Mouse (Mus musculus) left cerebral cortex, postnatal 10 days (tissue): Measurements from ENCODE around the gene Syngap1. TPM values are rescaled to one million over a fixed set of nuclear protein-coding genes. Genes with fewer than 3 reads are reported as not detected.

Experiments
- DNase-seq, 2 experiments: peaks; one replicate each; pipeline ENCODE4 v3.0.0; 2021 to 2022; ENCODE audit warnings: low spot score in 2 of 2, mixed read lengths in 1 of 2; ENCODE audit errors: extremely low spot score in 1 of 2
- intact Hi-C: fragments of 180-260 bp; cut with DNase I; formaldehyde crosslinking; loops from one replicate; pipeline ENCODE4 v1.15.1; 2025
- microRNA-seq: library from miRNA; unstranded; fragments of <30 nt; microRNA quantifications from one replicate; pipeline ENCODE4 v1.2.0, GENCODE M21; 2022
- total RNA-seq, 2 experiments: library from RNA; stranded (reverse); gene quantifications; 2 replicates each; pipeline ENCODE4 v1.2.3; 2021

Syngap1 gene
- total RNA-seq, 2 experiments from 2014 or later = 536 to 546 TPM

- intact Hi-C loops = no loop called here
Measured at GRCm38 (mm10) chr17:27005644-27006043, 64.6 kb downstream of the Syngap1 start.

GRCm38 (mm10) chr17:27008277-27008676, 67.2 kb downstream of the Syngap1 start:
- no peak for DNase-seq
- intact Hi-C loops = no loop called here

More at GRCm38 (mm10) chr17:27005644-27006043, 64.6 kb downstream of the Syngap1 start:
- no peak for DNase-seq

DNA sequence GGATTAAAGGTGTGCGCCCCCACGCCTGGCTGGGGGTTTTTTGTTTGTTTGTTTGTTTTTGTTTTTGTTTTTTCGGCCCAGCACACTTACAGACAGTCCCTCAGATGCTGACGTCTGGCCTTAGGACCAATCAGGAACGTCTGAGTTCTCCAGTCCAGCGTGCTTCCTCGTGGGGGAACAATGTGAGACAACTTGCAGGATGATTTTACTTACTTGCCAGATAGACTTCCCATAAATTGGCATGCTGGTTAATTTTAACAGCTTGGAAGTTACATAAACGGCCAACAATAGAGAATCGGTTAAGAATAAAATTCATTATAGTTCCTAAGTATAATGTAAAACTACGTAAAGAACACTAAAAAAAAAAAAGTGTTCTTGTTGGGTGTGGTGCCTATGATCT, 70.1 kb downstream of the Syngap1 start:
- intact Hi-C loops = no loop called here

DNA sequence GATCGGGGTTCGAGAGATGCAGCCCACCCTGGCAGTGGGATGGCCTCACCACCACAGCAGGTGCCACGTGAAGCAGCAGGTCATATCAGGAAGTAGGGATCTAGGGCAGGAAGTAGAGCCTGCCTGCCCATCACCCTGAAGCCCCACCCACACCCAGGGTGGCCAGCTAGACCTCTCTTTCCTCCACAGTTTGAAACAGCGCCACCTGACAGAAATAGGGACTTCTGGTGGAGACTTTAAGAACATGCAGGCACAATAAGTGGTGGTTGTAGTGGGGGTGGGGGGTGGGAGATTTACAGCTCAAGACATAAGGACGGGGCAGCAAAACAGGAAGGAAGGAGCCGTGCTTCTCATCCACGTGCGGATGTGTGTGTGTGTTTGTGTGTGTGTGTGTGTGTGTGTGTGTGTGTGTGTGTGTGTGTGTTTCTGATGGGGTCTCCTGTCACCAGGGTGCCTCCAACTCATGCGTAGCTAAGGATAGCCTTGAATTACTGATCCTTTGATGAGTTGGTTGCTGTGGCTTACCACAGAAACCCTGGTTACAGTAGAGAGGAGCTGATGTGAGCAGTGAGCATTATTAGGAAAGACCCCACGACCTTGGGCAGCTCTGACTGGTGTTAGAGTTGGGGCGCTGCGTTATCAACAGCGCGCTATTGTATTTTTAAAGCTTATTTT, 71.1 kb downstream of the Syngap1 start:
- DNase-seq = peak in 1 of 2 experiments; percentile 72
- intact Hi-C loops = no loop called here

More for the DNA sequence above, 70.1 kb downstream of the Syngap1 start:
- DNase-seq = no peak

GRCm38 (mm10) chr17:27012909-27013308, 71.9 kb downstream of the Syngap1 start:
- DNase-seq = no peak
- intact Hi-C loops = no loop called here

DNA sequence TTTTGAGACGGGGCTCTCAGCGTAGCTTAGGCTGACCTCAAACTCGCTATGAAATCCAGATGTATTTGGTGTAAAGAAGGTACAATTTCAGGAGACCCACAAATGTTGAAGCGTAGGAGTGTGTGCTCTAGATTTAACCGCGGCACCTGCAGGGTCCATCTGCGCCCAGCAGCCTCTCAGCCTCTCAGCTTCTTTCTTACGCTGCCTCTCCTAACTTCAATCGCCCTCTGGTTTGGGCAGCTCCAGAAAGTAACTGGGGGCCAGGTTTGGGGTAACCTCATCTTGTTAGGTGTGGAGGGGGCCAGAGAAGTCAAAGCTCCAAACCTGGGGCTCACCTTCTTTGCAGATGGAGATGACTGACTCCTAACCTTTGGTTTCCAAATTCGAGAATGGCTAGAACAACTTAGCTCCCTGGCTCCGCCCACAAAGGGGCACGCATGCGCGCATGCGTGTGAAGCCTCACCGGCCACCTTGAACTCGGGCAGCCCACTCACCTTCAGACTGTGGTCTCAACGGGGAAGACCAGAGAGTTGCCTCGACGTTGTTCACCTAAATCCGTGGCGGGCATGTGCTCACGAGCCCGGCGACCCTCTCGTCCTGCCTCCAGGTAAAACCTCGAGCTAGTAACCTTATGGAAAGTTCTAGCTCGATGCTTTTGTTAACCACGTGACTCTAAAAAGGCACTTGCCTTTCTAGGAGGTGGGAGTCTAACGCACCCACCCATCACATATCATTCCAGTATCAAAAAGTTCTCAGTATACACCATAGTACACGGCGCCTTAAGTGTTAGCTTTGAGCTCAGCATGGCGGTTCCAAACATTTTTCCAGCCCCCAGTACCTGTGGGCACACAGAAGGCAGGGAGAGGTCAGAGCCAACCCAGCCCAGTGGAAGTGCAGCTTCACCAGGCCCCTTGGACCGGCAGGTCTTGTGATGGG, 76.8 kb downstream of the Syngap1 start:
- peak; percentile 68 to 90 for DNase-seq
- intact Hi-C loops = loop anchor here (5.0 kb wide), 1 partner anchor 46 kb away; the partner anchor contains the start of gene Zbtb9

DNA sequence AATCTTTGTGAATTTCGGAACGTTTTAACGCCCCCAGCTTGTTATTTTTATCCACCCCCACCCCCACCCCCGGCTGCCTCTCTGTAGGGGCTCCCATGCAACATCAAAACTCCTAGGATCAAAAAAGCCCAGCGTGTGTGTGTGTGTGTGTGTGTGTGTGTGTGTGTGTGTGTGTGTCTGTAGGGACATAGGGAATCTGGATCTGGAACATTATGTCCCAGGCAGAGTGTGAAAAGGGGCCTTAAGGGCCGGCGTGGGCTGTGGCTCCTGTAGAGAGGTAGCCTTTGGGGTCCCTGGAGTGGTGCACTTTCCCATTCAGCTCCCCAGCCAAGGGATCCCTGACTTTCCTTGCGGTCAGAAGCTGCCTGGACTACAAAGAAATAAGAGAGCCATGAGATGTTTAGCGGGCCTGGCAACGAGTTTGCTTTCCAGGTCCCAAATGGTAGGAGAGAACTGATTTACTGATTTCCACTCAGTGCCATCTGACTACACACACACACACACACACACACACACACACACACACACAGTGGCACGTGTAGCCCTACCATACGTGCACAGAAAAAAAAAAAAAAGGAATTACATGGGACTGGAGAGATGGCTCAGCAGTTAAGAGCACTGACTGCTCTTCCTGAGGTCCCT, 77.6 kb downstream of the Syngap1 start:
- intact Hi-C loops = loop anchor here (5.0 kb wide), 1 partner anchor 46 kb away; the partner anchor contains the start of gene Zbtb9
- peak in 1 of 2 experiments; percentile 55 for DNase-seq

DNA sequence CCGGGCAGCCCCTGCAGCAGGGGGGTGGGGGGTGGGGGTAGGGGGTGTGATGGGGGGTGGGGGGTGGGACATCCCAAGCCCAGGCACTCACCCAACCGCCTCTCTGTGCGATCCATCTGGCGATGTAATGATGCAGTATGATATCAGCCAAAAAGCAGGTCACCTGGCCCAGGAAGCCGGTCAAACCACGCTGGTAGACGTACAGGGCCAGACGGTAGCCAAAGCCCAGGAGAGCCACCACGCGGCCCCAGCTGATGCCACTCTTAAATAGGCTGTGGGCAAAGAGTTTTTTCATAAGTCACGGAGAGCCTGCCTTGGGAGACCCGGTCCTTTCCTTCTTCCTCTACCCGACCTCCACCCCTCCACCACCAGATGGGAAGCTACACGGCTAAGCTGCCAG, 80.0 kb downstream of the Syngap1 start:
- no peak for DNase-seq
- intact Hi-C loops = no loop called here

DNA sequence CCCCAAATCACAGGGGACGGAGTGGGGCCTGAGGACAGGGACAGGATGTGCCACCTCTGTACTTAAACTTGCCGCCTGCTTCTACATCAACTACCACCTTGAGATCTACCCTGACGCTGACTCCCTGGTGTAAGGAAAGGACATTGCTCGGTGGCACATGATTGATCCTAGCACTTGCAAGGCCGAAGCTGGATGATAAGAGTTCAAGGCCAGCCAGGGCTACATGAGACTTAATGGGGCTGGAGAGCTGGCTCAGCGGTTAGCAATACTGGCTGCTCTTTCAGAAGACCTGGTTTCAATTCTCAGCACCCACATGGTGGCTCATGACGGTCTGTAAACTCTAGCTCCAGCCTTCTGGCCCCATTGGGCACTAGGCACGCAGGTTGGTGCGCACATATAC, 80.7 kb downstream of the Syngap1 start:
- intact Hi-C loops = no loop called here
- no peak for DNase-seq

Small RNA genes lying within 50 kb of the gene (microRNA-seq; reads per million reads assigned to microRNA genes)
- not detected for gene Gm27775
- 20.4 reads per million, percentile 40 among the genes with 10 or more reads in this experiment for gene Mir3083
- 8.9 reads per million, percentile 28 among the genes with 10 or more reads in this experiment for gene Mir6968

Other genes starting within 250 kb of the Syngap1 start
- gene Crebrf, start 225.6 kb upstream of the Syngap1 start, total RNA-seq = 10 to 100 TPM; 26.4 to 30.1 TPM
- gene Bnip1, start 160.2 kb upstream of the Syngap1 start, total RNA-seq = 10 to 100 TPM; 34.2 to 38.4 TPM
- not detected for gene Nkx2-5, start 96.2 kb upstream of the Syngap1 start, total RNA-seq
- 1 to 10 TPM; 3.1 to 3.2 TPM for gene Kifc5b, start 24.2 kb upstream of the Syngap1 start, total RNA-seq
- 10 to 100 TPM; 19.3 to 21.8 TPM for gene Phf1, start 8.2 kb upstream of the Syngap1 start, total RNA-seq
- gene Cuta, start 1.7 kb upstream of the Syngap1 start, total RNA-seq = 100 to 1,000 TPM; 105 to 107 TPM
- gene Zbtb9, start 31.9 kb downstream of the Syngap1 start, total RNA-seq = 10 to 100 TPM; 14.6 to 16.0 TPM
- gene Bak1, start 87.8 kb downstream of the Syngap1 start, total RNA-seq = 10 to 100 TPM; 29.7 to 32.1 TPM
- gene Itpr3, start 116.1 kb downstream of the Syngap1 start, total RNA-seq = 1 to 10 TPM; 2.1 to 2.9 TPM
- 100 to 1,000 TPM; 177 to 182 TPM for gene Uqcc2, start 192.7 kb downstream of the Syngap1 start, total RNA-seq
- under 1 TPM; 0.20 to 0.43 TPM for gene Ip6k3, start 226.5 kb downstream of the Syngap1 start, total RNA-seq